Mouse (Mus musculus): ENCODE measurements around the gene Rbm5.

The Rbm5 gene

GRCm38 (mm10) chr9:107699376-107699980 is 71.3 kb downstream of the Rbm5 start:
- DNase-seq, result no peak

- no peak for DNase-seq
Measured at GRCm38 (mm10) chr9:107698611-107699190, 72.1 kb downstream of the Rbm5 start.

- DNase-seq, result no peak
Measured at GRCm38 (mm10) chr9:107697811-107698521, 72.8 kb downstream of the Rbm5 start.

- no peak for DNase-seq
Measured at GRCm38 (mm10) chr9:107696845-107697610, 73.8 kb downstream of the Rbm5 start.

GRCm38 (mm10) chr9:107696106-107696479 is 74.7 kb downstream of the Rbm5 start:
- DNase-seq, result no peak

- no peak for DNase-seq
Measured at GRCm38 (mm10) chr9:107695441-107696105, 75.2 kb downstream of the Rbm5 start.

GRCm38 (mm10) chr9:107694627-107695026 is 76.2 kb downstream of the Rbm5 start:
- no peak for DNase-seq

- DNase-seq, result no peak
Measured at GRCm38 (mm10) chr9:107693433-107693987, 77.3 kb downstream of the Rbm5 start.

GRCm38 (mm10) chr9:107692785-107693184 is 78.0 kb downstream of the Rbm5 start:
- no peak for DNase-seq

- DNase-seq, result no peak
Measured at GRCm38 (mm10) chr9:107690391-107690790, 80.4 kb downstream of the Rbm5 start.

All from cerebellum, postnatal 14 days (tissue).